Mouse (Mus musculus): ENCODE measurements around the gene Aip. TPM values are rescaled to one million over a fixed set of nuclear protein-coding genes. Genes with fewer than 3 reads are reported as not detected.

Aip gene
- total RNA-seq, 2 experiments from 2014 or later = 121 to 126 TPM

- no peak for DNase-seq (ENCODE audit: low spot score in 2 of 2)
Observed at GRCm38 (mm10) chr19:4114551-4114950, 11.1 kb downstream of the Aip start.

- no peak for DNase-seq (ENCODE audit: low spot score in 2 of 2)
Observed at GRCm38 (mm10) chr19:4113806-4114230, 11.8 kb downstream of the Aip start.

DNA sequence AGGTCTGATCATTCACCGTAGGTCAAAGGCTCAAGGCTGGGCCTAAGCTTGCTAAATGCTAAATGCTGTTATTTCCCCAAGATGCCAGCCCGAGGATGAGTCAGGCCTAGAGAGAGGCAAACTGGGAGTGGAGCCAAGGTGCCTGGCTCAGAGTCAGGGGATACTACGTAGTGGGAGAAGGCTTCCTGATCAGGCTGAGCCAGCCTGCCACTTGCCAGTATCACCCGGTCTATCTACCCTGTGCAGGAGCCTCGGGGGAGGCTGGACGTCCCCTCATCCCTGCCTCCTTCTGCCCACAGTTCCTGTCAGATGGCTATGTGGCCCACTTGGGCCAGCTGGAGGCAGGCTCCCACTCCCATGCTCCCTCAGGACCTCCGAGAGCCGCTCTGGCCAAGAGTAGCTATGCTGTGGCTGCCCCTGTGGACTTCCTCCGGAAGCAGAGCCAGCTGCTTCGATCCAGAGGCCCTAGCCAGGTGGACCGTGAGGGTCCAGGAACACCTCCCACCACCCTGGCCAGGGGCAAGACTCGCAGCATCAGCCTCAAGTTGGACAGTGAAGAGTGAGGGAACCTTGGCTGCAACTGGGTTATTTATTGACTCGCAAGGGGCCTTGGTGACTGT lies 12.4 kb downstream of the Aip start:
- DNase-seq (ENCODE audit: low spot score in 2 of 2) = peak; percentile 87 to 90

DNA sequence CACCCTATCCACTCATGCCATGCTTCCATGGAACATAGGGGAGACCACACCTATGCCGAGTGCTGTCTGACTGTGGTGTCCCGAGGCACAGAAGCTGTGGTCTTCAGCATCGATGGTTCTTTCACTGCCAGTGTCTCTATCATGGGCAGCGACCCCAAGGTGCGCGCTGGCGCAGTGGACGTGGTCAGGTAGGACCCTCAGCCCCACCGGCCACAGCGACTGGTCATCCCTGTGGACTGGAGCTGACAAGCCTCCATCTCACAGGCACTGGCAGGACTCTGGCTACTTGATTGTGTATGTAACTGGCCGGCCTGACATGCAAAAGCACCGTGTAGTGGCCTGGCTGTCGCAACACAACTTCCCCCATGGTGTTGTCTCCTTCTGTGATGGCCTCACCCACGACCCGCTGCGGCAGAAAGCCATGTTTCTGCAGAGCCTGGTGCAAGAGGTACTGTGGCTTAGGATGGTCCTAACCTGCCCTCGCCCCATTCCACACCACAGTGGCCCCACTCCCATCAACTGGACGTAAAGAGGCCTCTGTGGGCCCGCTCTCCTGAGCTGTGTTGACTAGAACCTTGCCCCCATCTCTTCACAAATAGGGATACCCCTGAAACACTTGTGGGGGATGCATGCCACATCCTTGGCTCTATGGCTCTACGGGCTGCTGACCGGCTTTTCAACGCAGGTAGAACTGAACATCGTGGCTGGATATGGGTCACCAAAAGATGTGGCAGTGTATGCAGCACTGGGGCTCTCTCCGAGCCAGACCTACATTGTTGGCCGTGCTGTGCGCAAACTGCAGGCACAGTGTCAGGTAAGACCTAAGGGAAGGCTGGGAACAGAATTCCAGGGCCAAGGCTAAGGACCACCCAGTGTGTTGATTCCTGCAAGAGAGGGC lies 13.3 kb downstream of the Aip start:
- no peak for DNase-seq (ENCODE audit: low spot score in 2 of 2)

DNA sequence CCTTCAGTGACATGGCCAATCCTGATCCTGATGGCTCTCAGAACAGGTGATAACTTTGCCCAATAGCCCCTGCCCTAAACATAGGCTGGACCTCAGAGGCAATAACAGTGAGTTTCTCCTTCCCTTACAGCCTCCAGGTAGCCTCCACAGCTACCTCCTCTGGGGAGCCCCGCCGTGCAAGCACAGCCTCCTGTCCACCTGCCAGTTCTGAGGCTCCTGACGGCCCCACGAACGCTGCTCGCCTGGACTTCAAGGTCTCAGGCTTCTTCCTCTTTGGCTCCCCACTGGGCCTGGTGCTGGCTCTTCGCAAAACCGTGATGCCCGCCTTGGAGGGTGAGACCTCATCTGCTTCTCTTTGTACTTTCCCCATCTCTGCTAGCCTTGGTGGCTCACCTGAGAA lies 17.1 kb downstream of the Aip start:
- DNase-seq (ENCODE audit: low spot score in 2 of 2) = no peak

DNA sequence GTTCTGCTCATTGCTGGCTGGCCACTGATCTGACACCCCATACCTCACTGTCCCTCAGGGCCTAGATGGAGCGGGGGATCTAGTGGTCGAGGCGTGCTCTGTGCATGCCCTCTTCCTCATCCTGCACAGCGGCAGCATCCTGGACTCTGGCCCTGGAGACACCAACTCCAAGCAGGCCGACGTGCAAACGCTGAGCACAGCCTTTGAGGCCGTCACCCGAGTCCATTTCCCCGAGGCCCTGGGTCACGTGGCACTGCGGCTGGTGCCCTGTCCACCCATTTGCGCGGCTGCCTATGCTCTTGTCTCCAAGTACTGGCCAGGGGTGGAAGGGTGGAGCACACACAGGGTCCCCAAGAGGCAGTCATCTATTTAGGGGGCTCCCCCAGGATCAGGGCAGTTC lies 19.0 kb downstream of the Aip start:
- no peak for DNase-seq (ENCODE audit: low spot score in 2 of 2)

DNA sequence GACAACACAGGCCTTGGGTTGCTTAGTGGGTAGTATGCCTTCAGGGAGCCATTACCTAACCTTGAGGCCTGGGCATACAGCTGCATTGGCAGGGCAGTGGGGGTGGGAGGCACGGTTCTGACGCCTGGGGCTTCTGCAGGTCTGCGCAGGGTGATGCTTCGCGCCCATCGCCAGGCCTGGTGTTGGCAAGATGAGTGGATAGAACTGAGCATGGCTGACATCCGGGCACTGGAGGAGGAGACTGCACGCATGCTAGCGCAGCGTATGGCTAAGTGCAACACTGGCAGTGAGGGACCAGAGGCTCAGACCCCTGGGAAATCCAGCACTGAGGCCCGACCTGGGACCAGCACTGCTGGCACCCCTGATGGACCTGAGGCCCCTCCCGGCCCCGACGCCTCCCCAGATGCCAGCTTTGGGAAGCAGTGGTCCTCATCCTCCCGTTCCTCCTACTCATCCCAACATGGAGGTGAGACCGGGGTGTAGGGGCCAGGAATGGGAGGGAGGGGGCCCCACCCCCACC lies 20.9 kb downstream of the Aip start:
- no peak for DNase-seq (ENCODE audit: low spot score in 2 of 2)

DNA sequence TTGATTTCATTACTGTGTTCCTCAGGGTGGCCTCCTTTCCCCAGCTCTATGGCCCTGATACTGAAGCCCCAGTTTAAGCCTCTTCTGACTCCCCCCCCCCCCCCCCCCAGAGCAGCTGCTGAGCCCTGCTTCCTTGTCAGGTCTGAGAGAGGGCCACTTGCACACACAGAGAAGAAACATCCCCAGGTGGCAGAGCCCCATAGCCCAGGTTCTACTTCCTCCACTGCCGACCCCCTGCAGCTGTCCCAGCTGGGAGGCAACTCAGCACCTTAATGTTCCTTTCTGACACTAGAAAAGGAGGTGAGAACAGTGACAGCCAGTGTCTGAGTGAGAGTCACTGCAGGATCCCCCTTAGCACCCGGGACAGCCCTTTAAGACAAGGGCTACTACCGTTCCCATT lies 21.9 kb downstream of the Aip start:
- no peak for DNase-seq (ENCODE audit: low spot score in 2 of 2)

DNA sequence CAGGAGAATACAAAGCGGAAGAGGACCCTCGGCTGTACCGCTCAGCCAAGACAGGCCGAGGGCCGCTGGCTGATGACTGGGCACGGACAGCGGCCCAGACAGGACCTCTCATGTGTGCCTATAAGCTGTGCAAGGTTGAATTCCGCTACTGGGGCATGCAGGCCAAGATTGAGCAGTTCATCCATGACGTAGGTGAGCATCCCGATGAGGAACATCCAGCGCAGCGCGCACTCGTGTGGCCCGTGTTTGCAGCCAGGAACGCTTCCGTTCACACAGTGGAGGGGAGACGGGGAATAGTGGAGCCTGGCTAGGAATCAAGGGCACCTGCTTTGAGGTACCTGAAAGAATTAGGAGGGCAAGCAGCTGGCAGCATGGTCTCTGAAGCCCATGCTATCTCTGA lies 22.4 kb downstream of the Aip start:
- DNase-seq (ENCODE audit: low spot score in 2 of 2) = no peak

DNA sequence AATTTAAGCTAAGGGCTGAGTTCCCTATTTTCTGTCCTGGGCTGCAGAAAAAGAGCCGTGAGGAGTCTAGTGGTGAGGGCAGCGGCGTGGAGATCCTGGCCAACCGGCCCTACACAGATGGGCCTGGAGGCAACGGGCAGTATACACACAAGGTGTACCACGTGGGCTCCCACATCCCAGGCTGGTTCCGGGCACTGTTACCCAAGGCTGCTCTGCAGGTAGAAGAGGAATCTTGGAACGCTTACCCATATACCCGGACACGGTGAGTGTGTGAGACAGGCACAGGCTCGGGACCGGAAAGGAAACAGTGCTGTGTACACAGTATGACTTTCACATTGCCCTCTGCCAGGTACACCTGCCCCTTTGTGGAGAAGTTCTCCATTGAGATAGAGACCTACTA lies 23.0 kb downstream of the Aip start:
- DNase-seq (ENCODE audit: low spot score in 2 of 2) = no peak

- DNase-seq (ENCODE audit: low spot score in 2 of 2) = no peak
Observed at GRCm38 (mm10) chr19:4102049-4102448, 23.6 kb downstream of the Aip start.

DNA sequence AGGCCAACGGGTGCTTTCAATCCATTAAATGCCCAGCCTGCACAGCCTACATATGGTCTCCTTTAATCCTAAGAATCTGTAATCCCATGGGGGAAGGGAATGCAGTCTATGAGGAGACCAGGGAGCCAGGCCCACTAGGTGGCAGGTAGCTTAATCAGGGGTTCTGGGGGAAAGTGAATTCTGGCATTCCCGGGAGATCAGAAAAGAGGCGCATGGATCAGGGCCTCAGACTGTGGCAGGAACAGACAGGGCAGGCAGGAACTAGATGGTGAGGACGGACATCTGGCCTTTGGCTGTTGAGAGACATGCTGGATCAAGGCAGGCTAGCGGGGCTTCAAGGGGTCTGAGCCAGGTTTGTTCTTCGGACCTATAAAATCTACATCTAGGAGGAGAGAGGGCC lies 24.2 kb downstream of the Aip start:
- no peak for DNase-seq (ENCODE audit: low spot score in 2 of 2)

GRCm38 (mm10) chr19:4100718-4101261 lies 24.9 kb downstream of the Aip start:
- DNase-seq (ENCODE audit: low spot score in 2 of 2) = peak; percentile 72 to 78

DNA sequence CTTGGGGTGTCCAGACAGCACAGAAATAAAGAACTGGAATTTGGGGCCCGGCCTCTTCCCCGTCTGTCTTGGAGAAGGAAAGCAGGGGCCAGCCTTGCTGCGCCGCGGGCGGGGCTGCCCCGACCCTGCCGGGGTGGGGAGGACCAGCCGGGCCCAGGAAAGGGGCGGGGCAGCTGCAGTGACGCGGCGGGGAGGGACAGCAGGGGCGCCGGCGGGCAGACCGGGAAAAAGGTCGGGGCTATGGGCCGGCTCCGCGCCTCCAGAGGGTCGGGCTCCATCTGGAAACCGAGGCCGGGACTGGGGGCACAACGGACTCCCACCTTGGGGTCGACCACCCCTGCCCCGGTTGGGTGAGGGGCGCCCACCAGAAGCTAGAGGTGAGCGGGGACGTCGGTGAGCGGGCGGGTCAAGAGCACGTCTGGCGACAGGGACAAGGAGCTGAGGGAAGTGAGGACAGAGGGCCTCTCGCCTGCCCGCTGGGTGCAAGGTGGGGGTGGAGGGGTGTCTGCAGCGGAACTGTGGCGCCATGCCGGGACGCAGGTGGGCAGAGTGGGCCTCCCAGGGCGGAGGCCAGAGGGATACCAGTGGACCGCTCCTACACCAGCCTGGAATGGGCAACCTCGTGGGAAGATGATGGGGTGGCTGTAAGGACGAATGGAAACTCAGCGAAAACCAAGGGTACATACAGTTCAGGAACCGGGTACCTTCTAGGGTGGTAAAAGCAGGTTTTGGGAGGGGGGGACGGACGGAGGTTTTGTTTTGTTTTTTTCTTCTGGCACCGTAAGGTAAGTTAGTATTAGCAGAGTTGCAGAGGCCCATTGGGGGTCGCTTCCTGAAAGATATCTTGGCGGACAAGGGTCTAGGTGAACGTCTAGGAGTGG lies 25.6 kb downstream of the Aip start, which contains the start of gene Pitpnm1:
Gene Pitpnm1, plus strand, starts transcription at position 162 of the 881 bp plus-strand sequence.
- peak; percentile 35 to 72 for DNase-seq (ENCODE audit: low spot score in 2 of 2)

- DNase-seq (ENCODE audit: low spot score in 2 of 2) = peak; percentile 89 to 93
Observed at GRCm38 (mm10) chr19:4099056-4099455, 26.6 kb downstream of the Aip start.

- no peak for DNase-seq (ENCODE audit: low spot score in 2 of 2)
Observed at GRCm38 (mm10) chr19:4098426-4098825, 27.2 kb downstream of the Aip start.

DNA sequence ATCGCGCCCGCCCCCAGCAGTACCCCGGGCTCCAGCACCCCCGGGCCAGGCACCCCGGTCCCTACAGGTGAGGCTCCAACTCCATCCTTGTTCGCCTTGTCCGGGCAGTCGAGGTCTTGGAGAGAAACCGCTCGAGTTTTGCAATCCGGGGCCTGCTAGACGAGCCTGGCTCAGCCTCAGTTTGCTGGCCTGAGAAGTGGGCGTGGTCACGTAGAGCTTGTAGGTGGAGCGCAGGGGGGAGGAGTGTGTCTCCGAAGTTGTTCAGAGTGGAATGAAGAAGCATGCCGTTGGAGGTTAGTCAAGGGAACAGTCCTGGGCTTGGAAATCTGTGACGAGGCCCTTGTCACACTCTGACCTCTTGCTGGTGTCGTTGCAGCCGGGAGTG lies 28.2 kb downstream of the Aip start:
- peak in 1 of 2 experiments; percentile 60 for DNase-seq (ENCODE audit: low spot score in 2 of 2)

DNA sequence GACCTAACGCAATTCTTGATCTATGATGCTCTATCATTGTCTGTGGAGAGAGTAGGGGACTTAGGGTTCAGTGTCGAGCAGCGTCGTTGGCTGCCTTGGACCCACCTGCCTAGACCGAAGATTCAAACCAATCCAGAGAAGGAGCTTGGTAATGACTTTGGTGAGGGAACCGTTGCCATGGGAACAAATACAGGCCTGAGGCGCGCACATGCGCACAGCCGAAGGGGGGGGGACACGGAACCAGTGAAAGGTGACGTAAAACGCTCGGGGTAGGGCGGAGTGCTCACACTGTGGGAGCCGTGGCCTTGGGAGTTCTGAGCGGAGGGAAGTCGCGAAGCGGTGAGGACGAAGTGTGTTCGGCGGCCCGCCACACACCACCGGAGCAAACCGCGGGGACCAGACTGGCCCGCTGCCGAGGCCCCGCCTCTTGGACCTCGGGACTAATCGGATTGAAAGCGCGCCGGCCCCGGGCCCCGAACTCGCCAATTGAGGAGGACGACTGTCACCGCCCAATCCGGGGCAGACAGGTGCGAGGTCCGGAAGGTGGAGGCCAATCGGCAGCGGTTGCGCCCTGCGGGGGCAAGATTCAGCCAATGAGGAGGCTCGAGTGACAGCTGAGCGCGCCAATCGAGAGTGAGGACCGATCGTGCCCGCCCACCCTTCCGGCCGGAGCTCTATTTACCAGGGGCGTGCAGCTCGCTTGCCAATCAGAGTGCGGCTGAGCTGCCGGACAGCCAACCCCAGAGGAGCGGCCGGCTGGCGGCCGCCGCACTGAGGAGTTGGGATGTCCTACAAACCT lies 28.8 kb downstream of the Aip start, which contains the start of gene Cdk2ap2:
Gene Cdk2ap2, plus strand, starts transcription at position 541 of the 799 bp plus-strand sequence.
- peak; percentile 100 for DNase-seq (ENCODE audit: low spot score in 2 of 2)

GRCm38 (mm10) chr19:4095802-4096201 lies 29.9 kb downstream of the Aip start:
- DNase-seq (ENCODE audit: low spot score in 2 of 2) = no peak

DNA sequence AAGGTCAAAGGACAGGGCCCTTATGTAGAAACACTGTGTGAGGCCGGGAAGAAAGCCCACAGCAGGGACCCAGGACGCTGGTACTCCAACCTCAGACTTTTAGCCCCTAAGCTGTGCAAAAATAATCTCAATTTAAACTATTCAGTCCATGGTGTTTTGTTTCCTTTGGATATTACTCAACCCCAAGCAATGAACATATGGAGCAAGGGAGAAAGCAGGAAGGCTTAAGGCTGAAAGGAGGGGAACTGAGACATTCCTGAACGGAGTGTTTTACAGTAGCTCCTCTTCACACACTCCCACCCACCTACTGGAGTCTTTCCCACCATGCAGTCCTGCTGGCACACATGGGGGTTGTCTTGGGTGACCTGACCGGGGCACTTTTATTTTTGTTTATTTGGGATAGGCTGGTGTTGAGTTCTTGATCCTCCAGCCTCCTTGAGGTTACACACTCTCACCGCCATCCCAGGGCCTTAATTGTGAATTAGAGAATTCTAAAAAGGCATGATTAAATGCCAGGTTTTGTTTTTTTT lies 30.8 kb downstream of the Aip start:
- no peak for DNase-seq (ENCODE audit: low spot score in 2 of 2)

Measured in left cerebral cortex, adult 18-20 months (tissue).